Mouse (Mus musculus) kidney, embryonic 15.5 days (tissue): Measurements from ENCODE around the gene Olfr1174-ps. TPM values are rescaled to one million over a fixed set of nuclear protein-coding genes. Genes with fewer than 3 reads are reported as not detected.

Experiments
- ATAC-seq: fragments of 200-750 bp; cut with Nextera tagmentation; replicated peaks from 2 replicates; pipeline ENCODE4 v1.8.0; 2017; ENCODE audit warnings: moderate TSS enrichment; ENCODE audit not compliant: low FRiP score
- H3K27ac ChIP-seq: fragments of 300-500 bp; sonication (generic); 2 replicates; pipeline ENCODE4 v1.5.1; 2015; ENCODE audit warnings: mild to moderate bottlenecking, inconsistent platforms
- H3K27me3 ChIP-seq: fragments of 300-500 bp; sonication (generic); 2 replicates; pipeline ENCODE4 v1.6.1; 2015; ENCODE audit warnings: inconsistent platforms
- H3K36me3 ChIP-seq: fragments of 300-500 bp; sonication (generic); 2 replicates; pipeline ENCODE4 v1.6.1; 2015; ENCODE audit warnings: inconsistent platforms
- H3K4me1 ChIP-seq: fragments of 300-500 bp; sonication (generic); 2 replicates; pipeline ENCODE4 v1.6.1; 2015; ENCODE audit warnings: inconsistent platforms
- H3K4me2 ChIP-seq: fragments of 300-500 bp; sonication (generic); 2 replicates; pipeline ENCODE4 v1.6.1; 2015; ENCODE audit warnings: moderate library complexity, mild to moderate bottlenecking, inconsistent platforms
- H3K4me3 ChIP-seq: fragments of 300-500 bp; sonication (generic); replicated peaks from 2 replicates; pipeline ENCODE4 v1.5.1; 2015; ENCODE audit warnings: mild to moderate bottlenecking, inconsistent platforms
- H3K9ac ChIP-seq: fragments of 300-500 bp; sonication (generic); 2 replicates; pipeline ENCODE4 v1.6.1; 2015; ENCODE audit warnings: mild to moderate bottlenecking, inconsistent platforms
- H3K9me3 ChIP-seq: fragments of 300-500 bp; sonication (generic); replicated peaks from 2 replicates; pipeline ENCODE4 v1.6.1; 2016; ENCODE audit warnings: inconsistent platforms
- WGBS: fragments of 180-500 bp; shearing (Covaris S2); methylation state at CpG from one replicate; pipeline ENCODE4 v1.1.7; 2015; ENCODE audit warnings: mixed read lengths; 5-methylcytosine and 5-hydroxymethylcytosine counted together
- polyA plus RNA-seq: library from polyadenylated mRNA; unstranded; fragments of >200 nt; fragmentation: Nextera tagmentation; extraction: Ambion mirVana; gene quantifications from 2 replicates; pipeline ENCODE4 v1.2.1, GENCODE M21; 2015

Gene Olfr1174-ps
- polyA plus RNA-seq: not detected in 2 replicates

GRCm38 (mm10) chr2:88315035-88315434 is at the start of gene Olfr1174-ps:
TSS of gene Olfr1174-ps (minus strand) at chr2:88315135.
- no peak within 1 kb of the TSS for H3K4me3 ChIP-seq
- no peaks in the 10 kb centered on the region for H3K4me1 ChIP-seq
- H3K36me3 ChIP-seq: no peaks in the 10 kb centered on the region
- WGBS: 92% methylated on average over 4 of the region's 4 CpGs
- H3K9me3 ChIP-seq: no peaks in the 10 kb centered on the region
- ATAC-seq: no peak
- H3K9ac ChIP-seq: no peak within 1 kb of the TSS
- H3K4me2 ChIP-seq: no peak within 1 kb of the TSS
- no peaks in the 10 kb centered on the region for H3K27me3 ChIP-seq
- no peak within 1 kb of the TSS for H3K27ac ChIP-seq

GRCm38 (mm10) chr2:88356304-88356703 is 41.4 kb upstream of the Olfr1174-ps start:
- WGBS: 3% methylated on average over 2 of the region's 2 CpGs
- Histone ChIP-seq H3K27me3 (no peaks in the 10 kb centered on the region), H3K4me3 (no peak overlapping the region), H3K9me3 (no peaks in the 10 kb centered on the region), H3K27ac (no peak overlapping the region), H3K4me1 (no peaks in the 10 kb centered on the region), H3K36me3 (no peaks in the 10 kb centered on the region), H3K4me2 (no peak overlapping the region), H3K9ac (no peak overlapping the region)
- ATAC-seq: no peak

- no peak for ATAC-seq
- H3K9ac ChIP-seq: no peak within 1 kb of the TSS
- no peak within 1 kb of the TSS for H3K27ac ChIP-seq
- no peak within 1 kb of the TSS for H3K4me3 ChIP-seq
- no peaks in the 10 kb centered on the region for H3K27me3 ChIP-seq
- no peaks in the 10 kb centered on the region for H3K4me1 ChIP-seq
- H3K9me3 ChIP-seq: no peaks in the 10 kb centered on the region
- WGBS: 76% methylated on average over 1 of the region's 1 CpGs
- H3K4me2 ChIP-seq: no peak within 1 kb of the TSS
- H3K36me3 ChIP-seq: no peaks in the 10 kb centered on the region
Measured at GRCm38 (mm10) chr2:88346392-88346791, 31.5 kb upstream of the Olfr1174-ps start, which contains the start of gene Olfr1177-ps. TSS of gene Olfr1177-ps (minus strand) at chr2:88346492.

- Histone ChIP-seq H3K36me3 (no peaks in the 10 kb centered on the region), H3K27me3 (no peaks in the 10 kb centered on the region), H3K27ac (no peak within 1 kb of the TSS), H3K4me2 (no peak within 1 kb of the TSS), H3K9me3 (no peaks in the 10 kb centered on the region), H3K4me3 (no peak within 1 kb of the TSS), H3K9ac (no peak within 1 kb of the TSS), H3K4me1 (no peaks in the 10 kb centered on the region)
- 80% methylated on average over 1 of the region's 1 CpGs for WGBS
- ATAC-seq: no peak
Measured at GRCm38 (mm10) chr2:88336421-88336820, 21.5 kb upstream of the Olfr1174-ps start, which contains the start of gene Olfr1176. TSS of gene Olfr1176 (plus strand) at chr2:88336721.

- Histone ChIP-seq H3K27me3 (no peaks in the 10 kb centered on the region), H3K4me1 (no peaks in the 10 kb centered on the region), H3K9me3 (no peaks in the 10 kb centered on the region), H3K4me3 (no peak within 1 kb of the TSS), H3K27ac (no peak within 1 kb of the TSS), H3K9ac (no peak within 1 kb of the TSS), H3K36me3 (no peaks in the 10 kb centered on the region), H3K4me2 (no peak within 1 kb of the TSS)
- ATAC-seq: no peak
- 84% methylated on average over 2 of the region's 2 CpGs for WGBS
Measured at GRCm38 (mm10) chr2:88327115-88327514, 12.2 kb upstream of the Olfr1174-ps start, which contains the start of gene Olfr1175-ps. TSS of gene Olfr1175-ps (minus strand) at chr2:88327215.

GRCm38 (mm10) chr2:88279775-88280174 is 35.2 kb downstream of the Olfr1174-ps start, which contains the start of gene Olfr1173:
TSS of gene Olfr1173 (minus strand) at chr2:88279875.
- H3K9ac ChIP-seq: no peak within 1 kb of the TSS
- no peaks in the 10 kb centered on the region for H3K36me3 ChIP-seq
- no peaks in the 10 kb centered on the region for H3K4me1 ChIP-seq
- H3K27me3 ChIP-seq: no peaks in the 10 kb centered on the region
- no peak within 1 kb of the TSS for H3K27ac ChIP-seq
- H3K9me3 ChIP-seq: no peaks in the 10 kb centered on the region
- H3K4me2 ChIP-seq: no peak within 1 kb of the TSS
- no peak for ATAC-seq
- H3K4me3 ChIP-seq: no peak within 1 kb of the TSS

Other genes starting within 250 kb of the Olfr1174-ps start
- not detected in 2 replicates for gene Olfr1163, start 243.3 kb downstream of the Olfr1174-ps start, polyA plus RNA-seq
- gene Olfr1164, start 221.2 kb downstream of the Olfr1174-ps start, polyA plus RNA-seq: not detected in 2 replicates
- not detected in 2 replicates for gene Olfr1166, start 186.9 kb downstream of the Olfr1174-ps start, polyA plus RNA-seq
- gene Olfr1167, start 159.9 kb downstream of the Olfr1174-ps start, polyA plus RNA-seq: not detected in 2 replicates
- gene Olfr1168, start 133.3 kb downstream of the Olfr1174-ps start, polyA plus RNA-seq: not detected in 2 replicates
- not detected in 2 replicates for gene Olfr1170, start 86.8 kb downstream of the Olfr1174-ps start, polyA plus RNA-seq
- gene Olfr1173, start 35.3 kb downstream of the Olfr1174-ps start, polyA plus RNA-seq: not detected in 2 replicates
- gene Olfr1175-ps, start 12.1 kb upstream of the Olfr1174-ps start, polyA plus RNA-seq: not detected in 2 replicates
- gene Olfr1176, start 21.6 kb upstream of the Olfr1174-ps start, polyA plus RNA-seq: not detected in 2 replicates
- not detected in 2 replicates for gene Olfr1177-ps, start 31.4 kb upstream of the Olfr1174-ps start, polyA plus RNA-seq
- gene Olfr1178, start 71.9 kb upstream of the Olfr1174-ps start, polyA plus RNA-seq: not detected in 2 replicates
- not detected in 2 replicates for gene Olfr1179, start 91.3 kb upstream of the Olfr1174-ps start, polyA plus RNA-seq
- gene Olfr1180, start 104.0 kb upstream of the Olfr1174-ps start, polyA plus RNA-seq: not detected in 2 replicates
- not detected in 2 replicates for gene Olfr1181, start 111.0 kb upstream of the Olfr1174-ps start, polyA plus RNA-seq
- gene Gm13757, start 134.0 kb upstream of the Olfr1174-ps start, polyA plus RNA-seq: not detected in 2 replicates
- not detected in 2 replicates for gene Olfr1183, start 139.7 kb upstream of the Olfr1174-ps start, polyA plus RNA-seq
- not detected in 2 replicates for gene Olfr1184, start 168.5 kb upstream of the Olfr1174-ps start, polyA plus RNA-seq
- gene Olfr1185-ps1, start 178.2 kb upstream of the Olfr1174-ps start, polyA plus RNA-seq: not detected in 2 replicates
- not detected in 2 replicates for gene Olfr1186, start 203.4 kb upstream of the Olfr1174-ps start, polyA plus RNA-seq
- gene Olfr1188, start 241.8 kb upstream of the Olfr1174-ps start, polyA plus RNA-seq: not detected in 2 replicates